Mouse (Mus musculus) left cerebral cortex, postnatal 36 days (tissue): ENCODE results near the gene Gpr135. TPM values are rescaled to one million over a fixed set of nuclear protein-coding genes. Genes with fewer than 3 reads are reported as not detected.
"Not testable (repeated sequence)": the region's sequence is repeated elsewhere in the genome, so short reads cannot be mapped to it uniquely, and the experiment has no call there.

Experiments
- DNase-seq, 2 experiments: peaks; one replicate each; pipeline ENCODE4 v3.0.0; 2021 to 2022; ENCODE audit warnings: low spot score in 2 of 2, mixed read lengths in 1 of 2
- intact Hi-C: fragments of 180-260 bp; cut with DNase I; formaldehyde crosslinking; loops from one replicate; pipeline ENCODE4 v1.15.1; 2025
- total RNA-seq, 2 experiments: library from RNA; stranded (reverse); gene quantifications; 2 replicates each; pipeline ENCODE4 v1.2.3; 2021

The Gpr135 gene
- total RNA-seq, 2 experiments from 2014 or later: 12.1 to 14.6 TPM

GRCm38 (mm10) chr12:72069626-72070326 is 1.1 kb downstream of the Gpr135 start:
- intact Hi-C loops: loop anchor here (2.0 kb wide), 1 partner anchor 15 kb away; the partner anchor contains the start of genes Jkamp and L3hypdh
- DNase-seq: no peak

DNA sequence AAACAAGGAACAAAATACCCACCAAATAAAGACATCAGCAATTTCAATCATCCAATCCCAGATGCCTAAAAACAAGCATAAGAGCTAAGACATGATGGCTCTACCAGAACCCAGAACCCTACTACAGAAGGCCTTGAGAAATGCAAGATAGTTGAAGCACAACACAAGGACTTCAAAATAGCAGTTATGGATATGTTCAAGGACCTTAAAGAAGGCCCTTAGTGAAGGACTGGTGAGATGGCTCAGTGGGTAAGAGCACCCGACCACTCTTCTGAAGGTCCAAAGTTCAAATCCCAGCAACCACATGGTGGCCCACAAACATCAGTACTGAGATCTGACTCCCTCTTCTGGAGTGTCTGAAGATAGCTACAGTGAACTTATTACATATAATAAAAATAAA is 13.1 kb downstream of the Gpr135 start:
- intact Hi-C loops: no loop called here
- DNase-seq: no peak

- intact Hi-C loops: no loop called here
- DNase-seq: no peak
These were observed 17.1 kb downstream of the Gpr135 start for GRCm38 (mm10) chr12:72053851-72054250.

DNA sequence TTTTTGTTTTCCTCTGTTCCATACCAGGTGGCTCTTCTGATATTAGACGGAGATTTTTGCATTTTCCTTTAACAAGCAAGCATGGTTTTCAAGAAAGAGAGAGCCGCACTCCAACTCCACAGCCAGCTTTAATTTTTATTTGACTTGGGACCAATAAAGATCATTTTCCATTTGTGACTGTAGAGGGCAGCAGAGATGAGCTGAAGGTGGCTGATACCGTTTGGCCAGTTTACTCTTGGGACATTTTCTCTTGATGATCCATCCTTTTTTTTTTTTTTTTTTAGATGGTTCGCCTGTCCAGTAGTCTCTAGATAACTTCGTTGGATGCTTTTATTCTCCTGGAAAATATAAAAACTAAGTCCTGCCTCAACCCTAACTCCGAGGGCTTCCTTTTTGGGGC is 17.6 kb downstream of the Gpr135 start:
- DNase-seq: no peak
- intact Hi-C loops: no loop called here

DNA sequence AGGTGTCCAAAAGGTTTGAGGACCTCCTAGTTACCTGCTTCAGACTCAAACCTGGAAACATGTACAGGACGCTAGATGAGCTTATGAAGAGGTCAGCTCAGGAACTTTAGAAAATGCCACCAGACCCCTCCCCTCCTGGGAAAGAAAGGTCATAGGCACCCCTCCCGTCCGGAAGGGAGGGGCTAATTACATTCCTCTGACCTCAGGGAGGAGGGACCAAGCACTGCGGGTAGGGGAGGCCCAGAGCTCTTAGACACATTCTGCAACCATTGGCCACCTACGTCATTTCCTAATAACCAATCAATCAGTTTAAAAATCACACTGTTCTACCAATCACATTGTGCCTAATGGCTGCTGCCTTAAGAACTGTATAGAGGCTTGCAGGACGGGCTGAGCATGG is 18.4 kb downstream of the Gpr135 start:
- intact Hi-C loops: no loop called here
- no peak for DNase-seq

DNA sequence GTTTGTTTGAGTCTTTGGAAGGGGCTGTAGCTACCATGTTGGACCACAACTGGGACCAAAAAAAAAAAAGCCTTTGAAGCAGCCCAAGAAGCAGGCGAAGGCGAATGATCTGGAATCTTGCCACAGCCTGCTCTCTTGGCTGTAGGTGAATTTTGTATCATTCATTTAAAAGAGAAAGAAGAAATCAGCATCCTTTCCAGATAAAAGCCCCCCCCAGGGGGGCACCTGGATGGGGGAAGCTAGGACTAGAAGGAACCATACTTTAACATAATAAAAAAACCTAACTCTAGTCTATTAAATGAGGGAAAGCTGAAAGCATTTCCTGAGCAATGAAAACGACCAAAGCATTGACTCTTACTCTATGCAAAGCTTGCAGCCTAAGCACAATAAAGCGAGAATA is 20.1 kb downstream of the Gpr135 start:
- no peak for DNase-seq
- intact Hi-C loops: no loop called here

GRCm38 (mm10) chr12:72050156-72050555 is 20.8 kb downstream of the Gpr135 start:
- intact Hi-C loops, DNase-seq: not testable (repeated sequence)

- DNase-seq: no peak
- intact Hi-C loops: loop anchor here (5.0 kb wide), 1 partner anchor 215 kb away; the partner anchor contains the start of gene Daam1
These were observed 23.4 kb downstream of the Gpr135 start for GRCm38 (mm10) chr12:72047513-72047912.

- no peak for DNase-seq
- intact Hi-C loops: no loop called here
These were observed 29.7 kb downstream of the Gpr135 start for GRCm38 (mm10) chr12:72041238-72041637.

- intact Hi-C loops: no loop called here
- no peak for DNase-seq
These were observed 31.4 kb downstream of the Gpr135 start for GRCm38 (mm10) chr12:72039501-72039900.

DNA sequence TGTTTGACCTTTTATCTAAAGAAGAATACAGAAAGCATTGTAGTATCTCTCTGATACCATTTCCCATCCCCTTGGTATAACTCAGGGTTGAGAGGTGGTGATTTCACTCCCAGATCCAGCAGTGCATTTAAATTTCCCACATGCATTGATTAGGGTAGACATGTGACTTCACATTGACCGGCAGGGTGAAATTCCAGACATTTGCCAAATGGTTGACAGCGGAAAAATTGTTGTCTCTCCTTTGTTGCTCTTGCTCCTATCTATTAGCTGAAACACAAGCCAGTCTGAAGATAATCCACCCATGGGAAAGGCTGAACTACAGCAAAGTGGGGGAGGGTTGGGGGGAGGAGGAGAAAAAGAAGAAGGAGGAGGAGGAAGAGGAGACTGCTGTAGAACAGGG is 32.1 kb downstream of the Gpr135 start:
- no peak for DNase-seq
- intact Hi-C loops: no loop called here

DNA sequence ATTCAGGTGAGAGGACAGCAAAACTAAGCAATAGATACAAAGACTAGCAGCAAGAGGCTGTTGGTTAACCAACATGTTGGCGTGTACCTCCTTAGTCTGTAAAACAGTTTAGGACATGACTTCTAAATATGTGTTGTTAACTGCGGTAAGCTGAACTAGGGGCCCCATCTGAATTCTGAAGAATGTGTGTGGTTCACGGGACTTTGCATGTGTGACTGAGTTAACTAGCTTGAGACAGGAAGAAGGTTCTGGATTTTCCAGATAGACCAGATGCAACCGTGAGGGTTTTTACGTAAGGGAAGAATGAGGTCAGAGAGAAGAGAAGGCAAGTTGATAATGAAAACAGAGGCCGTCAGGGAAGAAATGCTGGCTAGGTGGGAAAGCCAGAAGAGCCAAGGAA is 33.9 kb downstream of the Gpr135 start:
- no peak for DNase-seq
- intact Hi-C loops: no loop called here

- intact Hi-C loops: no loop called here
- DNase-seq: no peak
These were observed 34.7 kb downstream of the Gpr135 start for GRCm38 (mm10) chr12:72036097-72036661.

DNA sequence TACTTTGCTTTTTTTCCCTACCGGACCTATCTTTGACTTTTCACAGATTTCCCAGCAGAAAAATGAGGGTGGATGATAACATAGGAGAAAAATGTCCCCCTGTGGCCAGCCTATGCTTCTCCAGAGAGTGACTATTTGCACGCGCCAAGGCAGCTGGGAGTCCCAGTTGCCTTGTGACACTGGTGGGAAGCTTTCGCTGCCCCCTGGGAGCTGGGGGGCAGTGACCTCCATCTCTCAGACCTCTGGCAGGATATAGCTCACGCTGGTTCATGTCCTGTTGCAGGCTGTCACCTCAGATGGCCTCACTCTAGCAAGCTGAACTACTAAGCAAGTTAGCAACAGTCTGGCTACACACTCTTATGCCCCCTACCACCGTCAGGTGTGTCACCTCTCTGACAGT is 39.1 kb downstream of the Gpr135 start:
- intact Hi-C loops: no loop called here
- no peak for DNase-seq

GRCm38 (mm10) chr12:72031171-72031570 is 39.8 kb downstream of the Gpr135 start:
- intact Hi-C loops: no loop called here
- DNase-seq: no peak

DNA sequence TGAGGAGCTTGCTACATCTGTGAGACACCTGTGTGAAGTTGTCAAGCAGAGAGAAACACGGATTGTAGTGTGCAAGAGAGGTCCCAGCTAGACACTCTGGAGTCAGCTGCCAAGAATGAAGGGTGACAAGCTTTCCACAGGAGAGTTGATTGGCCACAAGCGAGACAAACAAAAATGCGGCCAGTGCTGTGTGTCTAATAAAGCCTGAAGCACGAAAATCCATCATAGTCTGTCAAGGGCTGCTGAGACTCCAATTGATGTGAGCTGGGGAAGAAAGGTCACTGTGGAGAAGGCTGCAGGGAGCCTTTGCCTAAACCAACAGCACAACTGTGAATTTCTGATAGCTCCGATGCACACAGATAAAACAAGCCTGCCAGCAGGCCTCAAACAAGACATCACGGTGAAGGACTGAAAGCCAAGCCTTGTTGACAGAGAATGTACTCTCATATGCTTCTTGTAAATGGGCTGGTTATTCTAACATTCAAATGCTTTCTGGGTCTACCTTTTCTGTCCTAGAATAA is 45.6 kb downstream of the Gpr135 start:
- intact Hi-C loops: no loop called here
- no peak for DNase-seq

DNA sequence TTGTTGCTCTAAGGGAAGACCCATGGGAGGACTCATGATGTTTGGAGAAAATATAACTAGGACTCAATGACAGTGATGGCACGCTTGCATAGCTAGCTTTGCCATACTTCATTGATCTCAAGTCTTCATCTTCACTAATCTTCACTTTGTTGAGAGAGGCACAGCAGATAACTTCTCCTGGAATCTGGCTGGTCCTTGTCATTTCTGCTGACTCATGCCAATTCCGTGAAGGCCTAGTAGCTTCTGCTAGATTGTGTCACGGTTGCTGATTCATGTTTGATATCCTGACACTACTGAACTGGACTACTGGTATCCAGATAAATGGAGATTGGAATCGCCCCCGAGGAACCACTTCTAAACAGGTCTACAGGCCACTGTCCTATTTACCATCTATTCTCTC is 47.4 kb downstream of the Gpr135 start:
- no peak for DNase-seq
- intact Hi-C loops: no loop called here

DNA sequence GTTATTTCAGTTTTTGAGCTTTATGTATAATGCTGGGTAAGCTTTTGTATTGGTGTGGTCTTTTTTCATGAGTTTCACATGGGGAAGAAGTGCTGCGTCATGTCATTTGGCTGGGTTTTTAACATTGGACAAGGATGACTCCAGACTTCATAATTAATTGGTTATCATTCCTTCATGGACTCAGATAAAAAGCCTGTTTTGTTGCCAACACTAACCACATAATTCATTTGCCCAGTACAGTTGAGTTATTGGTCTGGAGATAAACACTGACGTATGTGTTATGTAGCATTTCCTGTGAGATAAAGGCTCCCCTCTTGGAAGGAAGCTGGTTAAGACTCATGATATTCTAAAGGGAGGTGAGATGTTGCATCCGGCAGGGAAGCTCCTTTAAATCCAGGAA is 48.1 kb downstream of the Gpr135 start:
- intact Hi-C loops: no loop called here

DNA sequence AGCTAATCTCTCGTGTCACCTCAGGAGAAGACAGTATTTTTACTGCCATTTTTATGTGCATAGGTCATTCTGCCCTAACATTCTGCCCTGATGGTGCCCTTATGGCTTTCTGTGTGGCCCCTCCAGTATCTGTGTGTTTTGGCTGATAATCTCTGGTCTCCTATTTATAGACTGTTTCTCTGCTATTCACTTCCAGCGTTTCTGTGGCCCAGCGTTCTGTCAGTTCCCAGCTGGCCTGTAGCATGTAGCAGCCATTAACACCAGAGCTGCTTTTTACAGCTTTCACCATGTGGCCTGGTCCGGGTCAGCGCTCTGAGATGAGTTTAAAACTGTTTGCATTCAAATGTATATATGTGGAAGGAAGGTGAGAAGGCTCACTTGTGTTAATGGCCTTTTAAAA is 49.4 kb downstream of the Gpr135 start:
- intact Hi-C loops: no loop called here
- DNase-seq: no peak

More for the DNA sequence above, 48.1 kb downstream of the Gpr135 start:
- no peak for DNase-seq

GRCm38 (mm10) chr12:72020285-72020684 is 50.6 kb downstream of the Gpr135 start:
- DNase-seq: no peak
- intact Hi-C loops: no loop called here
